15 mouse cellular contexts compared by ENCODE assay signal in genomic region chr10:67943513-67943912, GRCm38 (mm10). TPM values are rescaled to one million over a fixed set of nuclear protein-coding genes. Genes with fewer than 3 reads are reported as not detected.
DNase-seq lines count a peak whose midpoint lies in the region; ATAC-seq lines count a peak whose summit lies in the region.
"Had no signal": no experiment of that assay in that cellular context is flagged by ENCODE, and none has a peak within 500 bp of the region (broad histone marks: within the 10 kb centered on the region; RNA-seq: fewer than 3 reads in every experiment).

No protein-coding gene starts in this region.

- H3K27ac ChIP-seq in midbrain, embryonic 11.5 days (ENCODE audit: low read depth, low read length), result no peak overlapping the region
- no peak overlapping the region for H3K27ac ChIP-seq in neural tube, embryonic 15.5 days (replicated peaks)
- H3K27ac ChIP-seq: embryonic facial prominence, embryonic 13.5 days; forebrain, embryonic 10.5 days; midbrain, embryonic 12.5 days had no signal

- no peak overlapping the region for H3K4me3 ChIP-seq in midbrain, embryonic 11.5 days (ENCODE audit: low read depth, low read length)
- H3K4me3 ChIP-seq in neural tube, embryonic 15.5 days (replicated peaks), result no peak overlapping the region
- H3K4me3 ChIP-seq: embryonic facial prominence, embryonic 13.5 days; forebrain, embryonic 10.5 days; midbrain, embryonic 12.5 days had no signal

- DNase-seq in 3T3-L1 (ENCODE audit: low read depth, low spot score) (peak; percentile 25), A20 (ENCODE audit: low read depth, low spot score) (peak; percentile 18)
- peak; percentile 31 for DNase-seq in T-cell, adult 2 months (ENCODE audit: low spot score)
- no peak for DNase-seq in spleen, postnatal 4 days (ENCODE audit: low spot score in 2 of 2)
- no peak for DNase-seq in midbrain, embryonic 11.5 days (ENCODE audit: low spot score, missing footprints)
- DNase-seq: adrenal gland, adult 8-10 months; cerebellum, postnatal 14 days; lung, postnatal 10 days had no signal

- WGBS in midbrain, embryonic 11.5 days, result 71% methylated on average over 4 of the region's 4 CpGs
- 92% methylated on average over 4 of the region's 4 CpGs for WGBS in neural tube, embryonic 15.5 days

- no peak overlapping the region for H3K4me2 ChIP-seq in midbrain, embryonic 11.5 days
- H3K4me2 ChIP-seq in neural tube, embryonic 15.5 days, result no peak overlapping the region
- H3K4me2 ChIP-seq: embryonic facial prominence, embryonic 13.5 days; midbrain, embryonic 12.5 days had no signal

- H3K27me3 ChIP-seq in midbrain, embryonic 11.5 days (ENCODE audit: control insufficient read depth, insufficient read depth, low read length), result no peaks in the 10 kb centered on the region
- H3K27me3 ChIP-seq in neural tube, embryonic 15.5 days (replicated peaks), result no peaks in the 10 kb centered on the region
- H3K27me3 ChIP-seq: embryonic facial prominence, embryonic 13.5 days; midbrain, embryonic 12.5 days had no signal

- ATAC-seq in megakaryocyte progenitor cell, adult 5-6 weeks (replicated peaks; ENCODE audit: poor library complexity), result peak; percentile 100
- no peak for ATAC-seq in midbrain, embryonic 11.5 days (ENCODE audit: low FRiP score)
- ATAC-seq in neural tube, embryonic 15.5 days (ENCODE audit: low FRiP score), result no peak
- ATAC-seq: hindbrain, embryonic 16.5 days had no signal

- H3K9me3 ChIP-seq in midbrain, embryonic 11.5 days (ENCODE audit: control insufficient read depth, low read length), result no peaks in the 10 kb centered on the region; the same call in 1 of the 2 replicates
- H3K9me3 ChIP-seq in neural tube, embryonic 15.5 days (replicated peaks), result no peaks in the 10 kb centered on the region
- H3K9me3 ChIP-seq: embryonic facial prominence, embryonic 13.5 days; forebrain, embryonic 10.5 days; midbrain, embryonic 12.5 days had no signal

- no peaks in the 10 kb centered on the region for H3K4me1 ChIP-seq in midbrain, embryonic 11.5 days (ENCODE audit: control insufficient read depth, insufficient read depth, low read length)
- no peaks in the 10 kb centered on the region for H3K4me1 ChIP-seq in neural tube, embryonic 15.5 days
- H3K4me1 ChIP-seq: embryonic facial prominence, embryonic 13.5 days; forebrain, embryonic 10.5 days; midbrain, embryonic 12.5 days had no signal

- H3K9ac ChIP-seq in midbrain, embryonic 11.5 days (ENCODE audit: low read length), result no peak overlapping the region
- no peak overlapping the region for H3K9ac ChIP-seq in neural tube, embryonic 15.5 days (replicated peaks)
- H3K9ac ChIP-seq: embryonic facial prominence, embryonic 13.5 days; midbrain, embryonic 12.5 days had no signal

- no peaks in the 10 kb centered on the region for H3K36me3 ChIP-seq in midbrain, embryonic 11.5 days (ENCODE audit: control insufficient read depth, insufficient read depth, low read length)
- no peaks in the 10 kb centered on the region for H3K36me3 ChIP-seq in neural tube, embryonic 15.5 days
- H3K36me3 ChIP-seq: embryonic facial prominence, embryonic 13.5 days; forebrain, embryonic 10.5 days; midbrain, embryonic 12.5 days had no signal

RNA-seq across cellular contexts. Expression of gene Zfp365, which starts 31.1 kb away (rescaled TPM):
- not detected in 2 replicates for total RNA-seq in megakaryocyte progenitor cell, adult 5-6 weeks (2015)
- not detected in 2 replicates for total RNA-seq in megakaryocyte progenitor cell, adult 5-6 weeks (2017)
- polyA plus RNA-seq in midbrain, embryonic 11.5 days (2014; fragmentation: Nextera tagmentation; extraction: Ambion mirVana), result 1.8 and 2.1 TPM in 2 replicates
- polyA plus RNA-seq in neural tube, embryonic 15.5 days (2015; fragmentation: Nextera tagmentation; extraction: Ambion mirVana), result 4.0 TPM in 2 replicates
- total RNA-seq: liver, adult 2 months had no signal
- polyA plus RNA-seq: liver, adult 2 months had no signal

RNA-seq across cellular contexts. Expression of gene Rtkn2, which starts 35.9 kb away (rescaled TPM):
- total RNA-seq in megakaryocyte progenitor cell, adult 5-6 weeks (2015), result 5.6 and 7.2 TPM in 2 replicates
- 11.3 and 13.3 TPM in 2 replicates for total RNA-seq in megakaryocyte progenitor cell, adult 5-6 weeks (2017)
- 19.9 and 23.2 TPM in 2 replicates for polyA plus RNA-seq in midbrain, embryonic 11.5 days (2014; fragmentation: Nextera tagmentation; extraction: Ambion mirVana)
- polyA plus RNA-seq in neural tube, embryonic 15.5 days (2015; fragmentation: Nextera tagmentation; extraction: Ambion mirVana), result 2.6 and 4.3 TPM in 2 replicates
- polyA plus RNA-seq: liver, adult 2 months had no signal

Comparison
In these comparisons a context has a peak if more than half of its experiments do, and no peak if none do; other contexts are left out.
1. DNase-seq: peak in 3T3-L1 (single experiment), A20 (single experiment) and T-cell, adult 2 months (single experiment); none in spleen, postnatal 4 days (0 of 2) and midbrain, embryonic 11.5 days (single experiment).